Mouse (Mus musculus) heart, postnatal 0 days (tissue): ENCODE data around the gene Hspe1.

Source experiments
- CTCF ChIP-seq: IDR thresholded peaks from 2 replicates; pipeline ENCODE4 v1.5.1; 2016; ENCODE audit warnings: antibody characterized with exemption, control low read depth, low read depth
- EP300 ChIP-seq: IDR thresholded peaks from 2 replicates; pipeline ENCODE4 v1.6.1; 2016; ENCODE audit warnings: antibody characterized with exemption, low read depth

- no peak for TF ChIP-seq EP300
- TF ChIP-seq CTCF: no peak
Measured at GRCm38 (mm10) chr1:55132308-55132707, 44.4 kb downstream of the Hspe1 start.
